Mouse (Mus musculus) hindbrain, embryonic 11.5 days (tissue): Measurements from ENCODE around the gene Ahrr. TPM values are rescaled to one million over a fixed set of nuclear protein-coding genes. Genes with fewer than 3 reads are reported as not detected.

Experiments used
- ATAC-seq: fragments of 200-750 bp; cut with Nextera tagmentation; 2 replicates; pipeline ENCODE4 v1.8.0; 2017; ENCODE audit warnings: mild to moderate bottlenecking, moderate TSS enrichment, moderate library complexity; ENCODE audit not compliant: low FRiP score
- DNase-seq: peaks from one replicate; pipeline ENCODE4 v3.0.0-alpha.2; 2015; ENCODE audit warnings: low spot score
- H3K27ac ChIP-seq: fragments of 300-500 bp; sonication (generic); 2 replicates; pipeline ENCODE4 v1.5.1; 2014; ENCODE audit warnings: mild to moderate bottlenecking, low read depth, low read length
- H3K27me3 ChIP-seq: fragments of 300-500 bp; sonication (generic); 2 replicates; pipeline ENCODE4 v1.6.1; 2014; ENCODE audit warnings: mild to moderate bottlenecking, low read length, moderate library complexity, mixed read lengths; ENCODE audit not compliant: control insufficient read depth, insufficient read depth
- H3K36me3 ChIP-seq: fragments of 300-500 bp; sonication (generic); 2 replicates; pipeline ENCODE4 v1.6.1; 2014; ENCODE audit warnings: mild to moderate bottlenecking, low read length, moderate library complexity, mixed read lengths; ENCODE audit not compliant: control insufficient read depth, insufficient read depth
- H3K4me1 ChIP-seq: fragments of 300-500 bp; sonication (generic); replicated peaks from 2 replicates; pipeline ENCODE4 v1.6.1; 2014; ENCODE audit warnings: low read length, mixed read lengths; ENCODE audit not compliant: control insufficient read depth, insufficient read depth
- H3K4me2 ChIP-seq: fragments of 300-500 bp; sonication (generic); replicated peaks from 2 replicates; pipeline ENCODE4 v1.6.1; 2014; ENCODE audit warnings: mild to moderate bottlenecking, low read depth, low read length
- H3K4me3 ChIP-seq: fragments of 300-500 bp; sonication (generic); 2 replicates; pipeline ENCODE4 v1.5.1; 2014; ENCODE audit warnings: low read depth, low read length
- H3K9ac ChIP-seq: fragments of 300-500 bp; sonication (generic); 2 replicates; pipeline ENCODE4 v1.6.1; 2014; ENCODE audit warnings: low read depth, low read length
- H3K9me3 ChIP-seq: fragments of 300-500 bp; sonication (generic); 2 replicates; pipeline ENCODE4 v1.6.1; 2016; ENCODE audit warnings: low read length; ENCODE audit not compliant: control insufficient read depth
- WGBS: fragments of 180-500 bp; shearing (Covaris S2); extraction: QIAGEN DNeasy Blood & Tissue Kit; methylation state at CpG from one replicate; pipeline ENCODE4 v1.1.7; 2014; 5-methylcytosine and 5-hydroxymethylcytosine counted together
- polyA plus RNA-seq: library from polyadenylated mRNA; unstranded; fragments of >200 nt; fragmentation: Nextera tagmentation; extraction: Ambion mirVana; gene quantifications from 2 replicates; pipeline ENCODE4 v1.2.1, GENCODE M21; 2014

Ahrr gene
- polyA plus RNA-seq, 1 experiment from 2014 or later, result 1.5 TPM

DNA sequence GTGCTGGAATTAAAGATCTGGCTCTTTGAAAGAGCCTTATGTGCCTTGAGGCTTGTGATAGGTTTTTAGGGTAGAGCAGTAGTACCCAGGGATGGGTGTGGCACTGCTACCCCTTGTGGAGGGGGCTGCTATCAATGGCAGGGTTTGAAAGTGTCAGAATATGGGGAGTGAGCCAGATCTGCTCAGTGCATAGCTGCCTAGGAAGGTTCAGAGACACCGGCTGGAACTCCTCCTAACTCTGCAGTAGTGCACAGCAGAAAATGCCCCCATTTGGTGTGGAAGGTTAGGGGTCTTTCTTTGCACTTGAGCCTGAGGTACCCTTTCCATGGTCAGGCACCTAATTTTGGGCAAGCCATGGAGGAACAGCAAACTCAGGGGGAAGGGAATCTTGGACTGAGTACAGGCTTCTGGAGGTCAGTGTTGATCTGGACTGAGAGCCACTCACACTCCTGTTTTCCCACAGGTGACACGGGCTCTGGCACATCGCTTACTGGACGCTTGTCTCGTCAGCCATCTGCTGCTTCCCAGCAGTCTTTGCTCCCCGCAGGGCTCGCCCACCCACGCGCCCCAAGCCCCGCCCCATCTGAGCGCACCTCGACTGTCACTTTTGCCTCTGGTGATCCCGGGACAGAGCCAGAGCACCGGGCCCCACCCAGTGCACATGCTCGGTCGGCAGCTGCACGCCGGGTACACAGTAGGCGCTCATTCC is 125.6 kb downstream of the Ahrr start:
- WGBS, result 7% methylated on average over 16 of the region's 19 CpGs
- no peaks in the 10 kb centered on the region for H3K4me1 ChIP-seq
- H3K9me3 ChIP-seq, result no peaks in the 10 kb centered on the region
- DNase-seq, result peak; percentile 59
- H3K4me3 ChIP-seq, result peak overlapping the region; percentile 31
- peak; percentile 76 for ATAC-seq
- H3K27ac ChIP-seq, result no peak overlapping the region
- no peaks in the 10 kb centered on the region for H3K36me3 ChIP-seq
- H3K9ac ChIP-seq, result peak overlapping the region; percentile 58
- no peaks in the 10 kb centered on the region for H3K27me3 ChIP-seq
- H3K4me2 ChIP-seq, result peak overlapping the region; percentile 43

Other genes starting within 250 kb of the Ahrr start
- gene Cep72, start 230.0 kb downstream of the Ahrr start, polyA plus RNA-seq, result 18.3 and 20.3 TPM in 2 replicates
- gene Slc9a3, start 170.9 kb downstream of the Ahrr start, polyA plus RNA-seq, result not detected in 2 replicates
- gene Exoc3, start 83.6 kb downstream of the Ahrr start, polyA plus RNA-seq, result 82.2 and 82.7 TPM in 2 replicates
- gene Pdcd6, start 25.2 kb upstream of the Ahrr start, polyA plus RNA-seq, result 126 and 132 TPM in 2 replicates
- gene Sdha, start 57.9 kb upstream of the Ahrr start, polyA plus RNA-seq, result 196 and 230 TPM in 2 replicates
- gene Ccdc127, start 58.0 kb upstream of the Ahrr start, polyA plus RNA-seq, result 62.1 and 62.2 TPM in 2 replicates
- gene Lrrc14b, start 71.7 kb upstream of the Ahrr start, polyA plus RNA-seq, result not detected in 2 replicates
- 5.0 and 5.5 TPM in 2 replicates for gene Zfp72, start 98.5 kb upstream of the Ahrr start, polyA plus RNA-seq
- gene Ftl1-ps1, start 107.4 kb upstream of the Ahrr start, polyA plus RNA-seq, result 75.9 and 94.5 TPM in 2 replicates
- 19.1 and 21.6 TPM in 2 replicates for gene Zfp825, start 201.7 kb upstream of the Ahrr start, polyA plus RNA-seq